Mouse (Mus musculus): ENCODE measurements at regions not wholly inside any gene's neighbourhood (a gene's known extent, or its start where the extent isn't known, plus 50 kb on each side); places are given as distances from the start of the nearest gene placed in this dataset.

GRCm38 (mm10) chr1:43247609-43248008 lies 50.8 kb upstream of the Fhl2 start:
- DNase-seq: no peak

GRCm38 (mm10) chr1:43250281-43250680 lies 53.5 kb upstream of the Fhl2 start:
- no peak for DNase-seq

GRCm38 (mm10) chr1:43251356-43251755 lies 54.6 kb upstream of the Fhl2 start:
- no peak for DNase-seq

- DNase-seq: no peak
These were observed 57.3 kb upstream of the Fhl2 start for GRCm38 (mm10) chr1:43254129-43254528.

GRCm38 (mm10) chr1:43256078-43256477 lies 59.3 kb upstream of the Fhl2 start:
- DNase-seq: no peak

- no peak for DNase-seq
These were observed 61.1 kb upstream of the Fhl2 start for GRCm38 (mm10) chr1:43257909-43258308.

- DNase-seq: no peak
These were observed 63.1 kb upstream of the Fhl2 start for GRCm38 (mm10) chr1:43259841-43260240.

GRCm38 (mm10) chr1:43260491-43260890 lies 63.7 kb upstream of the Fhl2 start:
- no peak for DNase-seq

- DNase-seq: peak; percentile 40
These were observed 67.7 kb upstream of the Fhl2 start for GRCm38 (mm10) chr1:43264407-43264889.

- no peak for DNase-seq
These were observed 69.1 kb upstream of the Fhl2 start for GRCm38 (mm10) chr1:43265699-43266455.

- DNase-seq: peak; percentile 9
These were observed 72.9 kb upstream of the Fhl2 start for GRCm38 (mm10) chr1:43269685-43270084.

GRCm38 (mm10) chr1:43273236-43273868 lies 76.6 kb upstream of the Fhl2 start:
- DNase-seq: no peak

GRCm38 (mm10) chr1:43291736-43292135 lies 95.0 kb upstream of the Fhl2 start:
- peak; percentile 24 for DNase-seq

GRCm38 (mm10) chr1:43292561-43292960 lies 95.8 kb upstream of the Fhl2 start:
- no peak for DNase-seq

- DNase-seq: no peak
These were observed 97.6 kb upstream of the Fhl2 start for GRCm38 (mm10) chr1:43294221-43295012.

GRCm38 (mm10) chr1:43297579-43297978 lies 100.8 kb upstream of the Fhl2 start:
- DNase-seq: peak; percentile 54

- DNase-seq: no peak
These were observed 102.0 kb upstream of the Fhl2 start for GRCm38 (mm10) chr1:43298746-43299145.

GRCm38 (mm10) chr1:43299490-43300302 lies 102.9 kb upstream of the Fhl2 start:
- DNase-seq: no peak

- no peak for DNase-seq
These were observed 103.9 kb upstream of the Fhl2 start for GRCm38 (mm10) chr1:43300676-43301075.

- DNase-seq: no peak
These were observed 105.2 kb upstream of the Fhl2 start for GRCm38 (mm10) chr1:43301866-43302571.

- no peak for DNase-seq
These were observed 105.9 kb upstream of the Fhl2 start for GRCm38 (mm10) chr1:43302657-43303056.

All from liver (tissue).